Mouse (Mus musculus) layer of hippocampus, postnatal 14 days (tissue): ENCODE results near the gene Cyp46a1. TPM values are rescaled to one million over a fixed set of nuclear protein-coding genes. Genes with fewer than 3 reads are reported as not detected.

ENCODE experiments used
- DNase-seq, 2 experiments: peaks; one replicate each; pipeline ENCODE4 v3.0.0; 2021 to 2022; ENCODE audit warnings: low spot score in 2 of 2, mixed read lengths in 1 of 2
- total RNA-seq, 2 experiments: library from RNA; stranded (reverse); gene quantifications; 2 replicates each; pipeline ENCODE4 v1.2.3; 2021

The Cyp46a1 gene
- total RNA-seq, 2 experiments from 2014 or later: 122 to 136 TPM

GRCm38 (mm10) chr12:108310456-108311027, 23.6 kb upstream of the Cyp46a1 start:
- no peak for DNase-seq

GRCm38 (mm10) chr12:108311741-108312290, 22.4 kb upstream of the Cyp46a1 start:
- no peak for DNase-seq

- no peak for DNase-seq
Observed at GRCm38 (mm10) chr12:108312432-108312851, 21.7 kb upstream of the Cyp46a1 start.

- no peak for DNase-seq
Observed at GRCm38 (mm10) chr12:108313244-108313772, 20.9 kb upstream of the Cyp46a1 start.

- DNase-seq: no peak
Observed at GRCm38 (mm10) chr12:108315818-108316217, 18.4 kb upstream of the Cyp46a1 start.

DNA sequence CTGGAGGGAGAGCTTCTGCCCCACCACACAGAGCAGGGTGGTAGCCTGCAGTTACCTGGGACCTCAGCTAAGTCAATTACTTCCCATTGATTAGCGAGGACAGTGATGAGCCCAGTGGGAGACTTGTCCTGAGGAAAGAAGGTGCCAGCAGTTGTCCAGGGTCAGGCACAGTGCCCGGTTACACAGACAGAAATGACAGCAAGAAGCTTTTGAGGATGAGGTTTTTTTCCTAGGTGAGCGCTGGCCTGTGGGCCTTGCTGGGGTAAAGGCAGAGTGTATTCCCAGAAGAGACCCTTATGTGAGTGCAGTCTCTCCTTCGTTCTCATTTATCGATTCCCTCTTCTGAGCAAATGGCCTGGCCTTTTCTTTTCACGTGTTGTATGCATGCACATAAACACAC, 17.5 kb upstream of the Cyp46a1 start:
- DNase-seq: no peak

- no peak for DNase-seq
Observed at GRCm38 (mm10) chr12:108317201-108317738, 16.9 kb upstream of the Cyp46a1 start.

- DNase-seq: no peak
Observed at GRCm38 (mm10) chr12:108317826-108318430, 16.3 kb upstream of the Cyp46a1 start.

- no peak for DNase-seq
Observed at GRCm38 (mm10) chr12:108318499-108318898, 15.7 kb upstream of the Cyp46a1 start.

GRCm38 (mm10) chr12:108320096-108320495, 14.1 kb upstream of the Cyp46a1 start:
- DNase-seq: no peak

GRCm38 (mm10) chr12:108326401-108326800, 7.8 kb upstream of the Cyp46a1 start:
- DNase-seq: peak in 1 of 2 experiments; percentile 76

GRCm38 (mm10) chr12:108327889-108328491, 6.2 kb upstream of the Cyp46a1 start:
- DNase-seq: peak; percentile 87 to 89

DNA sequence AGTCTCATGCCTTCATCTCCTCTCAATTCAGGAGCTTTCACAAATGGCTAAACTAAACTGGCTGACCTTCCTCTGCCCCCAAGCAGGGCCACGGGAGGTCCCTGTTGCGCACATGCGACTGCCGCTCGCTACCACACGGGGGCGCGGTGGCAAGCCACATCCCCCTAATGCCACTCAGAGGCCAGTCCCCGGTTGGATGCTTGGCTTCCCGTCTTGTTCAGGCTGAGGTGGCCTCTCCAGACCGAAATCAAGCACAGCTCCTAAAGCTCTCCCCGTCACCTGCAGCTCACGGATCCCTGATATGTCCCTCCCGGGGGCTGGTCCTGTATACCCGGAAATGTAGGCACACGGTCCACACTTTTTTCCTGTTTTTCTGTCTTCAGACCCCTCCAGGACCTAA, 1.1 kb upstream of the Cyp46a1 start:
- peak; percentile 84 to 86 for DNase-seq

DNA sequence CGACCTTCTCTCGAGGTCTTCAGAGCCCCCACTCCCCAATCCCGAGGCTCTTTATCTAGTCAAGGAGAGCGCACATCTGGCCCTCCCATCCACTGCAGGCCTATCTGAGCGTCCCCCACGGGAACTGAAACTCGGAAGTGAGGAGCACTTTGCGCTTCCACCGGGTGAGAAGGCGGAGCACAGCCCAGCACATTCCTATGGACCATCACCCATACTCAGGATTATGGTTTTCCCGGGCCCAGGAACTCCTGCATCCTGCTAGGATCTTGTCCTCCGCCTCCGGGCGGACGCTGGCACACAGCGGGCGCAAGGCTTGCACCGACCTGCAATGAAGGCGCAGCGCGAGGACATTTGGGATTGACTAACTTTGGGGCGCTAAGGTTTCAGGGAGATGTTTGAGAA, 699 bp upstream of the Cyp46a1 start:
- DNase-seq: no peak

DNA sequence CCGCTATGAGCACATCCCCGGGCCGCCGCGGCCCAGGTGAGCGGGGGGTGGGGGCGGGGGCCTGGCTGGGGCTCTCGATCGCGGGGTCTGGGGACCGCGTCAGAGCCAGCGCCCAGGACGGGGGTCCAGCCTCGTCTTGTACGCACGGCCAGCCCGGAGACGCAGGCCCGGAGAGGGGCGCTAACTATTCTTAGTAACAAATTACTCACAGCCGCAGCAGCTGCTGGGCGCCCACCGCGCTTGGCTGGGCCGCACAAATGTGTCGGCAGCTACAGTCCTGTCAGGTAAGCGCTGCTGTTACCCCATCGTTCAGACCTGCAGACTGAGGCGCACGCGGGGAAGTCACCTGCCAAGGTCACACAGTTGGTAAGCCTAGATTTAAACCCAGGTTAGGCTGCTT, 348 bp downstream of the Cyp46a1 start:
- peak in 1 of 2 experiments; percentile 29 for DNase-seq

GRCm38 (mm10) chr12:108338572-108339190, 4.5 kb downstream of the Cyp46a1 start:
- peak in 1 of 2 experiments; percentile 41 for DNase-seq

GRCm38 (mm10) chr12:108348151-108348550, 14.0 kb downstream of the Cyp46a1 start:
- no peak for DNase-seq

- peak; percentile 43 for DNase-seq
Observed at GRCm38 (mm10) chr12:108349026-108349425, 14.8 kb downstream of the Cyp46a1 start.

DNA sequence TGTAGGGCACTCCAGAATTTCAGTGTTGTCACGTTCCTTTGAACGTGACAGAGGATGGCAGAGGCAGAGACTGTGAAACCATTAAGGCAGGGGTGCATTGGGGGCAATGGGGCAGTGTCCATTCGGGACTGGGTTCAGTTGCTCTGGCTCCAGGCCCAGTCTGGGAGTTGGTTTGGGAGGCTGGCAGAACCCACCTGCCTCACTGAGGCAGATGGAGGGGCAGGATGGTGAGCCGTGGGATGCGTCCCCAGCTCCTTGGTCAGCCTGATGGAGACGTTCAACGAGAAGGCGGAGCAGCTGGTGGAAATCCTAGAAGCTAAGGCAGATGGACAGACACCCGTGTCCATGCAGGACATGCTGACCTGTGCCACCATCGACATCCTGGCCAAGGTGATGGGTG, 16.8 kb downstream of the Cyp46a1 start:
- DNase-seq: no peak

GRCm38 (mm10) chr12:108352371-108353136, 18.4 kb downstream of the Cyp46a1 start:
- DNase-seq: no peak

- DNase-seq: no peak
Observed at GRCm38 (mm10) chr12:108354284-108354683, 20.1 kb downstream of the Cyp46a1 start.
